ENCODE assay signal across 36 mouse cellular contexts in genomic region chr10:42525682-42526081, GRCm38 (mm10). TPM values are rescaled to one million over a fixed set of nuclear protein-coding genes. Genes with fewer than 3 reads are reported as not detected.
DNase-seq lines count a peak whose midpoint lies in the region; ATAC-seq lines count a peak whose summit lies in the region.
"Had no signal": no experiment of that assay in that cellular context is flagged by ENCODE, and none has a peak within 500 bp of the region (broad histone marks: within the 10 kb centered on the region; RNA-seq: fewer than 3 reads in every experiment).

No protein-coding gene starts in this region.

- H3K36me3 ChIP-seq in megakaryocyte, embryonic 14.5 days (replicated peaks; ENCODE audit: low read length) = peaks cover 82% of the 10 kb centered on the region
- peaks cover 19% of the 10 kb centered on the region for H3K36me3 ChIP-seq in liver, embryonic 16.5 days (ENCODE audit: control insufficient read depth, insufficient read depth)

- peak overlapping the region; percentile 64 for H3K27ac ChIP-seq in liver, embryonic 16.5 days (ENCODE audit: low read length)
- H3K27ac ChIP-seq: embryonic facial prominence, embryonic 12.5 days; kidney, embryonic 15.5 days; layer of hippocampus, adult 2 months; left cerebral cortex, adult 2 months; limb, embryonic 12.5 days; neural tube, embryonic 13.5 days had no signal

- H3K4me2 ChIP-seq in liver, embryonic 16.5 days (ENCODE audit: low read depth, low read length) = no peak overlapping the region
- H3K4me2 ChIP-seq: embryonic facial prominence, embryonic 12.5 days; kidney, embryonic 15.5 days; limb, embryonic 12.5 days; midbrain, embryonic 11.5 days; neural tube, embryonic 13.5 days had no signal

- no peak for DNase-seq in heart, adult 9 months (ENCODE audit: low spot score in 2 of 2)
- DNase-seq in adrenal gland, adult (ENCODE audit: inconsistent age in 2 of 2, low spot score in 1 of 2) = no peak
- no peak for DNase-seq in thymus, postnatal 25 days
- DNase-seq: adrenal gland, postnatal 14 days; cerebellum, adult 9-10 months; cerebellum, postnatal 36 days; embryo, embryonic 11 days; kidney, adult 18-20 months; kidney, postnatal 25 days; lung, adult 18-20 months; lung, postnatal 4 days; right cerebral cortex, postnatal 4 days had no signal

- no peak overlapping the region for H3K9ac ChIP-seq in liver, embryonic 16.5 days (ENCODE audit: low read depth, low read length)
- H3K9ac ChIP-seq: embryonic facial prominence, embryonic 12.5 days; kidney, embryonic 15.5 days; limb, embryonic 12.5 days; neural tube, embryonic 13.5 days had no signal

- H3K9me3 ChIP-seq in megakaryocyte, embryonic 14.5 days = no peaks in the 10 kb centered on the region
- no peaks in the 10 kb centered on the region for H3K9me3 ChIP-seq in liver, embryonic 16.5 days (replicated peaks; ENCODE audit: control insufficient read depth, low read length)
- H3K9me3 ChIP-seq: embryonic facial prominence, embryonic 12.5 days; G1E; kidney, embryonic 15.5 days; limb, embryonic 12.5 days; neural tube, embryonic 13.5 days had no signal

- peaks cover 73% of the 10 kb centered on the region for H3K4me1 ChIP-seq in megakaryocyte, embryonic 14.5 days
- H3K4me1 ChIP-seq in liver, embryonic 16.5 days (ENCODE audit: control insufficient read depth, low read depth, low read length) = peaks cover 47% of the 10 kb centered on the region

- no peaks in the 10 kb centered on the region for H3K27me3 ChIP-seq in megakaryocyte, embryonic 14.5 days (replicated peaks)
- no peaks in the 10 kb centered on the region for H3K27me3 ChIP-seq in liver, embryonic 16.5 days (ENCODE audit: control insufficient read depth, insufficient read depth, low read depth, low read length)
- H3K27me3 ChIP-seq: embryonic facial prominence, embryonic 12.5 days; kidney, embryonic 15.5 days; limb, embryonic 12.5 days; neural tube, embryonic 13.5 days; Patski had no signal

- peak overlapping the region; percentile 50 for H3K4me3 ChIP-seq in megakaryocyte, embryonic 14.5 days (replicated peaks)
- H3K4me3 ChIP-seq in liver, embryonic 16.5 days (ENCODE audit: low read depth, low read length) = no peak overlapping the region
- H3K4me3 ChIP-seq: embryonic facial prominence, embryonic 12.5 days; kidney, embryonic 15.5 days; layer of hippocampus, adult 2 months; left cerebral cortex, adult 2 months; limb, embryonic 12.5 days; myocyte; neural tube, embryonic 13.5 days had no signal

- 60% methylated on average over 3 of the region's 3 CpGs for WGBS in liver, embryonic 16.5 days (ENCODE audit: insufficient replicate concordance)

- ATAC-seq in megakaryocyte, adult 5-6 weeks (ENCODE audit: poor library complexity, severe bottlenecking) = no peak
- peak; percentile 74 for ATAC-seq in erythroid progenitor cell, adult 5-6 weeks (replicated peaks; ENCODE audit: low FRiP score, poor library complexity, severe bottlenecking)
- ATAC-seq in liver, embryonic 16.5 days (ENCODE audit: low read depth) = peak; percentile 61; the same call in 1 of the 2 replicates
- ATAC-seq: forebrain, embryonic 16.5 days; hindbrain, embryonic 16.5 days; lung, postnatal 0 days; Patski had no signal

RNA-seq across cellular contexts. Expression of gene Snx3, which starts 23.9 kb away (rescaled TPM):
- polyA plus RNA-seq in megakaryocyte, embryonic 14.5 days (2012; ENCODE audit: insufficient read depth, low replicate concordance) = 155 and 278 TPM in 2 replicates
- 281 and 289 TPM in 2 replicates for total RNA-seq in megakaryocyte, adult 5-6 weeks (2015)
- 107 and 130 TPM in 2 replicates for total RNA-seq in megakaryocyte, adult 5-6 weeks (2017)
- 260 and 279 TPM in 2 replicates for total RNA-seq in erythroid progenitor cell, adult 5-6 weeks (2015; ENCODE audit: low replicate concordance)
- total RNA-seq in erythroid progenitor cell, adult 5-6 weeks (2017; ENCODE audit: low replicate concordance) = 105 and 119 TPM in 2 replicates
- 249 TPM in 2 replicates for polyA plus RNA-seq in liver, embryonic 16.5 days (2015; fragmentation: Nextera tagmentation; extraction: Ambion mirVana)

RNA-seq across cellular contexts. Expression of gene Afg1l, which starts 47.3 kb away (rescaled TPM):
- polyA plus RNA-seq in megakaryocyte, embryonic 14.5 days (2012; ENCODE audit: insufficient read depth, low replicate concordance) = 4.1 and 9.4 TPM in 2 replicates
- total RNA-seq in megakaryocyte, adult 5-6 weeks (2015) = 2.3 and 2.8 TPM in 2 replicates
- 3.3 and 3.7 TPM in 2 replicates for total RNA-seq in megakaryocyte, adult 5-6 weeks (2017)
- 0.84 TPM in 1 of 2 replicates, not detected in the other for total RNA-seq in erythroid progenitor cell, adult 5-6 weeks (2015; ENCODE audit: low replicate concordance)
- 0.77 and 1.7 TPM in 2 replicates for total RNA-seq in erythroid progenitor cell, adult 5-6 weeks (2017; ENCODE audit: low replicate concordance)
- 2.7 and 2.9 TPM in 2 replicates for polyA plus RNA-seq in liver, embryonic 16.5 days (2015; fragmentation: Nextera tagmentation; extraction: Ambion mirVana)

RNA-seq across cellular contexts. Expression of gene Nr2e1, which starts 57.8 kb away (rescaled TPM):
- not detected in 2 replicates for polyA plus RNA-seq in megakaryocyte, embryonic 14.5 days (2012; ENCODE audit: insufficient read depth, low replicate concordance)
- total RNA-seq in megakaryocyte, adult 5-6 weeks (2015) = not detected in 2 replicates
- not detected in 2 replicates for total RNA-seq in megakaryocyte, adult 5-6 weeks (2017)
- not detected in 2 replicates for total RNA-seq in erythroid progenitor cell, adult 5-6 weeks (2015; ENCODE audit: low replicate concordance)
- total RNA-seq in erythroid progenitor cell, adult 5-6 weeks (2017; ENCODE audit: low replicate concordance) = not detected in 2 replicates
- polyA plus RNA-seq in liver, embryonic 16.5 days (2015; fragmentation: Nextera tagmentation; extraction: Ambion mirVana) = not detected in 2 replicates
- total RNA-seq: adrenal gland, postnatal 14 days; G1E; gastrocnemius, adult 8-10 months; gastrocnemius, postnatal 4 days; heart, adult 8-10 months; heart, postnatal 25 days had no signal
- polyA plus RNA-seq: G1E; heart, embryonic 14.5 days; intestine, embryonic 14.5 days; limb, embryonic 12.5 days; lung, postnatal 0 days; myocyte; neural tube, embryonic 13.5 days; Patski; spleen, adult 2 months had no signal

RNA-seq across cellular contexts. Expression of gene Ostm1, which starts 57.9 kb away (rescaled TPM):
- 7.5 and 13.0 TPM in 2 replicates for polyA plus RNA-seq in megakaryocyte, embryonic 14.5 days (2012; ENCODE audit: insufficient read depth, low replicate concordance)
- total RNA-seq in megakaryocyte, adult 5-6 weeks (2015) = 63.0 and 70.6 TPM in 2 replicates
- total RNA-seq in megakaryocyte, adult 5-6 weeks (2017) = 80.5 and 83.1 TPM in 2 replicates
- 7.9 and 15.5 TPM in 2 replicates for total RNA-seq in erythroid progenitor cell, adult 5-6 weeks (2015; ENCODE audit: low replicate concordance)
- total RNA-seq in erythroid progenitor cell, adult 5-6 weeks (2017; ENCODE audit: low replicate concordance) = 18.5 and 22.8 TPM in 2 replicates
- polyA plus RNA-seq in liver, embryonic 16.5 days (2015; fragmentation: Nextera tagmentation; extraction: Ambion mirVana) = 10.5 and 11.0 TPM in 2 replicates
